Mouse (Mus musculus) kidney, adult 2 months (tissue): ENCODE results near the gene Kcna5. TPM values are rescaled to one million over a fixed set of nuclear protein-coding genes. Genes with fewer than 3 reads are reported as not detected.

Experiments used
- DNase-seq: peaks from one replicate; pipeline ENCODE4 v3.0.0; 2021
- H3K27ac ChIP-seq: fragments of 200-500 bp; 2 replicates; pipeline ENCODE4 v1.5.1; 2012; ENCODE audit warnings: low read depth, low read length, control low read depth, inconsistent platforms; ENCODE audit not compliant: insufficient read depth
- H3K27me3 ChIP-seq: fragments of 200-500 bp; replicated peaks from 2 replicates; pipeline ENCODE4 v1.6.1; 2012; ENCODE audit warnings: mild to moderate bottlenecking, moderate library complexity, low read length, inconsistent platforms; ENCODE audit not compliant: control insufficient read depth, insufficient read depth
- H3K36me3 ChIP-seq: fragments of 200-500 bp; 2 replicates; pipeline ENCODE4 v1.6.1; 2012; ENCODE audit warnings: mild to moderate bottlenecking, moderate library complexity, low read length, inconsistent platforms; ENCODE audit not compliant: control insufficient read depth, insufficient read depth
- H3K4me1 ChIP-seq: fragments of 200-500 bp; 2 replicates; pipeline ENCODE4 v1.6.1; 2011; ENCODE audit warnings: low read length; ENCODE audit not compliant: control insufficient read depth, insufficient read depth
- H3K4me3 ChIP-seq: fragments of 200-500 bp; 2 replicates; pipeline ENCODE4 v1.5.1; 2011; ENCODE audit warnings: mild to moderate bottlenecking, low read depth, low read length, control low read depth; ENCODE audit not compliant: insufficient read depth
- CTCF ChIP-seq: fragments of 200-500 bp; conservative IDR thresholded peaks from 2 replicates; pipeline ENCODE4 v1.5.1; 2011; ENCODE audit warnings: low read depth, mild to moderate bottlenecking, control low read depth, low read length, moderate library complexity, mixed read lengths; ENCODE audit not compliant: insufficient read depth, insufficient read length
- POLR2A ChIP-seq: fragments of 200-500 bp; IDR thresholded peaks from one replicate; pipeline ENCODE4 v1.6.1; 2011; ENCODE audit warnings: low read depth, low read length, control low read depth
- WGBS: fragments of 180-500 bp; shearing (Covaris S2); methylation state at CpG from one replicate; pipeline ENCODE4 v1.1.7; 2018; 5-methylcytosine and 5-hydroxymethylcytosine counted together
- polyA plus RNA-seq: library from polyadenylated mRNA; depleted of rRNA; stranded (reverse); fragments of >200 nt; gene quantifications from 2 replicates; pipeline ENCODE4 v1.2.3, GENCODE M21; 2012; rRNA removed

The Kcna5 gene
- 1.2 and 1.8 TPM in 2 replicates for polyA plus RNA-seq

DNA sequence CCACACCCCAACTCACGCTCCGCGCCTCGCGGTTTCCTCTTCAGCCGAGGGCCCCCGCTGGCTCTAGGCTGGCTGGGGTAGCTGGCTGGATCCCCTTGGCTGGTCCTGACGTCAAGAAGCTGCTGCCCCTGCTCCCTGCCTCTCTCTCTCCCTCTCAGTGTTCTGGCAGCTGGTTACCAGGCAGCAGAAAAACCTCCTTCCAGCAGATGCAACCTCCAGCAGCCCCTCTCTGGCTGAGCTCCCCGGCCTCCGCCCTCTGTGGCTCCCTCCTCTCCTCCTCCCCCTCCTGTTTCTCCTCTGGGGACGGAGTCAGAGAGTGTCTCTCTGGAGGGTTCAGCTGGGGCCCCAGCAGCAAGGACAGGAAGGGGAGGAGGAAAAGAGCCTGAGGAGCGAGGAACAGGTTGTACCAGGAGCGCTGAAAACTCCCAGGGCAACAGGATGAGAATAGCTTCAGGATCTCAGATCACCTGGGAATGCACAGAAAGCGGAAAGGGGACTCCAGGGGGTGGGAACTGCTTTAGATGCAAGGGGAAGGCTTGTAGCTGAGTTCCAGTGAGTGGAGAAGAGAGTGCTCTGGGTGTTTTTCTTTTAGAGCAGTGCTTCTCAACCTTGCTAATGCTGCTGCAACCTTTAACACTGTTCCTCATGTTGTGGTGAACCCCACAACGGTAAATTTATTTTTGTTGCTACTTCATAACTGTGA is at the start of gene Kcna5:
Kcna5 (minus strand) TSS at position 205 of the 703 bp plus-strand sequence.
- 4% methylated on average over 15 of the region's 15 CpGs for WGBS
- Histone ChIP-seq H3K4me3 (no peak within 1 kb of the TSS), H3K4me1 (no peaks in the 10 kb centered on the region), H3K36me3 (no peaks in the 10 kb centered on the region), H3K27ac (no peak within 1 kb of the TSS), H3K27me3 (no peaks in the 10 kb centered on the region)
- DNase-seq = no peak
- no peak for TF ChIP-seq CTCF
- TF ChIP-seq POLR2A = no peak

DNA sequence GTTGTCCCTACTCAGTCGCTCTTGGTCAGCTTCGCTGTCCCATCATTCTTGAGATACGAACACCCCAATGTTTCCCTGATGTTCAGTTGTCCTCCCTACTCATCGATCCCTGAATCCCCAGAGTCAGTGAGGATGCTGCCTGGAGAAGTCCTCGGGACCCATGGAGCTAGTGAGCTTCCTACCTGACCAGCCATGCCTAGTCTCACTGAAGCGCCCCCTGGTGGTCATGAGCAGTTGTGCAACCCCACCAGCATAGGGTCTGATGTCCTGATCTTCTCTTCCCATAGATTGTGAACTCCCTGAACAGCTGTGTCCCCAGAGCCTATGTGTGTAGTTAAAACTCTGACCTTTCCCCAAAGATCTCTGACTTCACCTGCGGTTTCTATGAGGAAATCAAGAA is 47.9 kb upstream of the Kcna5 start:
- H3K27ac ChIP-seq = no peak overlapping the region
- no peak overlapping the region for H3K4me3 ChIP-seq
- WGBS = 61% methylated on average over 7 of the region's 7 CpGs
- H3K4me1 ChIP-seq = no peaks in the 10 kb centered on the region
- H3K27me3 ChIP-seq = no peaks in the 10 kb centered on the region
- H3K36me3 ChIP-seq = no peaks in the 10 kb centered on the region
- TF ChIP-seq POLR2A (no peak), CTCF (peak; percentile 67)
- peak; percentile 27 for DNase-seq

DNA sequence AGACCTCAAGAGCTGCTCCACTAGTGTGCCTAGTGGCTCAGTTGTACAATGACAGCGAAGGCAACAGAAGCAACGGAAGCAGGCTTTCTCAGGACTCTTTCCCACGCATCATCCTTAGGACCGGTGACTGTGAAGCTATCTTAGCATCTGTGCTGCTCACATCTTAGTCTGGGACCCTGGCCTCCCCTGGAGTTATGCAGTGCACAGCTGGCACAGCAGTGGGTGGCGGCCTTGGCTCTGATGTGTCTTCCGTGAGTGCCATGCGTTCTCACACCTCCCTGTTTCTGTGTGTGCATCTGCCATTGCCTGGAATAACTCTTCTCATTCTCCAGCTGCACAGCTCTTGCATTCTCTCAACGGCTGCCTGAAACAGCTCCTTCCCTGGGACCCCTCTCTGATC is 46.4 kb upstream of the Kcna5 start:
- no peaks in the 10 kb centered on the region for H3K4me1 ChIP-seq
- DNase-seq = no peak
- no peak overlapping the region for H3K27ac ChIP-seq
- H3K36me3 ChIP-seq = no peaks in the 10 kb centered on the region
- no peak overlapping the region for H3K4me3 ChIP-seq
- no peaks in the 10 kb centered on the region for H3K27me3 ChIP-seq
- TF ChIP-seq POLR2A (no peak), CTCF (no peak)
- WGBS = 82% methylated on average over 8 of the region's 8 CpGs

DNA sequence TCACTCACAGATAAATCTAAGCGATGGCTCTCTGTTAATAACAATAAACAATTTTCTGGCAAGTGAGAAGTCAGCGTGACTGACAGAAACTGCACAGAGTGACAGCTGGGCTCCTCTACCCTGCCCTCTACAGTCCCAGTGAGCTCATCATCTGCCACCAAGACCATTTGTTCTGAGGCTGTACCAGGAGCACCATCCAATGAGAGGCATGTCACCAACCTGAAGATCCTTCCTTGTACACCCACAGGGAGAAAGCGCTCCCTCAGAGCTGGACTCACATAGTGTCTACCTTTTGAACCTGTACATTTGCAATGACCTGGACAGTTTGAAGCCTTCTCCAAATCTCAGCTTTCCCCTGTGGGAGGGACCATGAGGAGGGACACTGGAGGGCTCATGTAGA is 45.4 kb upstream of the Kcna5 start:
- DNase-seq = no peak
- H3K4me1 ChIP-seq = no peaks in the 10 kb centered on the region
- H3K4me3 ChIP-seq = no peak overlapping the region
- no peaks in the 10 kb centered on the region for H3K36me3 ChIP-seq
- H3K27ac ChIP-seq = no peak overlapping the region
- TF ChIP-seq POLR2A (no peak), CTCF (no peak)
- no peaks in the 10 kb centered on the region for H3K27me3 ChIP-seq
- 82% methylated on average over 3 of the region's 3 CpGs for WGBS

DNA sequence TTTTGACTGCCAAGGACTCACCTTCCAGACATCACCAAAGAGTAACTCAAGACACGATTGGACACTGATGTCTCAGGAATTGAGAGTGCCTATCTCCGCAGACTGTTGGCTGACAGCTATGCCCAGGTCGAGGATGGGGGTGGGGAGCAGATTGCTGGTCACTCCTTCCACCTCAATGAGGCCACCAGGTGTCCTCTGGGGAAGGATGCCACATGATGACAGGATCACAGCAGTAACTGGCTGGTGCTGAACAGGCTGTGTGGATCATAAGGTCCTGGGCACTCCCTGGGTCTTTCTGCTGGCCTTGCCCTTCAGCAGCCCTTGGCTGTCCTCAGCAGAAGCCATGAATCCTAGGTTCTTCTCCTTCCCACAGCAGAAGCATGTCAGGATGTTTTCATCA is 42.2 kb upstream of the Kcna5 start:
- 79% methylated on average over 3 of the region's 3 CpGs for WGBS
- Histone ChIP-seq H3K4me1 (no peaks in the 10 kb centered on the region), H3K36me3 (no peaks in the 10 kb centered on the region), H3K4me3 (no peak overlapping the region), H3K27ac (no peak overlapping the region), H3K27me3 (no peaks in the 10 kb centered on the region)
- no peak for TF ChIP-seq CTCF
- no peak for TF ChIP-seq POLR2A
- no peak for DNase-seq

DNA sequence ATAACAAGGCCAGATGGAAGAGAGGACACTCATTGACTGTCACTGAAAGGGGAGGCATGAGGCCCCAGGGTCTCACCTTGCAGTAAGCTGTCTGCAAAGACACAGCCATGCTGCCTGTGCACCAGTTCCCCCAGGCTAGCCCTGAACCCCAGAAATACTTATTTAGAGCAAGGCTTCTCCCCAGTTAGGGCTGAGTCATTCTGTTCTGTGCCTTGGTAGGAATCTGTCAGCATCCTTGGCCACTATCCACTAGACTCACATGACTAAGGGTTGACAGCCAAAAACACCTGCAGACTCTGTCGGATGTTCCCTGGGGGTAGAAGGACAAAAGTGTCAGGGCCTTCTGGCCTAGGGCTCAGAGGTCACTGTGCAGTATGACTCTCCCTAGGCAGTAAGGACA is 41.4 kb upstream of the Kcna5 start:
- Histone ChIP-seq H3K27me3 (no peaks in the 10 kb centered on the region), H3K27ac (no peak overlapping the region), H3K4me1 (no peaks in the 10 kb centered on the region), H3K4me3 (no peak overlapping the region), H3K36me3 (no peaks in the 10 kb centered on the region)
- peak; percentile 32 for DNase-seq
- TF ChIP-seq CTCF (no peak), POLR2A (no peak)
- 35% methylated on average over 1 of the region's 1 CpGs for WGBS

DNA sequence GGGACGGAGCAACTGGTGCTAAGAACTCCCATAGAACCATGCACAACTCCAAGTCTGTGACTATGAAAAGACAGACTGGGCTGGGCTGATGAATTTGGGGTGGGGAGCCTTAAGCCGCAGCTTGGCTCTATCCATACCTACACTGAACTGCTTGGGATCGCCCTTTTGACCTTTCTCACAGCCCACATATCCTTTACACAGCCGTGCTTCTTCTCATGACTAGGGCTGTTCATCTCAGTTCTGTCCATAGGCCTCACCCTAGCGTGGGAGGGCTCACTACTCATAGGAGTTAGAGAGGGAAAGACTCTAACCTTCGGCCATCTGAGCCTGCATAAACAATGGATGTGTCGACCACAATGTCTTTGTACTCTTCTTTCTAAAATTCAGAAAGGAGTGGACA is 39.6 kb upstream of the Kcna5 start:
- no peaks in the 10 kb centered on the region for H3K4me1 ChIP-seq
- no peaks in the 10 kb centered on the region for H3K27me3 ChIP-seq
- no peaks in the 10 kb centered on the region for H3K36me3 ChIP-seq
- no peak overlapping the region for H3K27ac ChIP-seq
- TF ChIP-seq CTCF (no peak), POLR2A (no peak)
- H3K4me3 ChIP-seq = no peak overlapping the region
- no peak for DNase-seq
- 66% methylated on average over 7 of the region's 7 CpGs for WGBS

DNA sequence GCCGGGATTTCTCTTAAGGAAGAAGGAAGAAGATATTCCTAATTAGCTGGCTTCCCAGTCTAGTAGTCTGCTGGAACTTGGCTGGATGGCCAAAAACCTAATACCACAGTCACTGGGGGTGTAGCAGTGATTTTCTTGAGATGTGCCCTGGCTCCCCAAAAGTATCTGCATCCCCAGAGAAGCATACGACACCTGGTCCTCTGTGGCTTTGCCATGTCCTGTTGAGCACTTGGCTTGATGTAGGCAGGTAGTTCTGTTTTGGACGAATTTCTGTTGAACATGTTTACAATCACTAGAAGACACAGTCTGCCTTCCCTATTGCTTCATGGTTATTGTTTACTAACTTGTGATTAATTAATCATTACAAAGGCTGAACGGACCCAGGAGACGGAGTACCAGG is 37.8 kb upstream of the Kcna5 start:
- TF ChIP-seq POLR2A (no peak), CTCF (no peak)
- no peak for DNase-seq
- 56% methylated on average over 5 of the region's 5 CpGs for WGBS

More for the DNA sequence above, 37.8 kb upstream of the Kcna5 start:
- Histone ChIP-seq H3K4me1 (no peaks in the 10 kb centered on the region), H3K36me3 (no peaks in the 10 kb centered on the region), H3K4me3 (no peak overlapping the region), H3K27ac (no peak overlapping the region), H3K27me3 (no peaks in the 10 kb centered on the region)
